Mouse (Mus musculus) embryonic facial prominence, embryonic 14.5 days (tissue): ENCODE measurements at regions not wholly inside any gene's neighbourhood (a gene's known extent, or its start where the extent isn't known, plus 50 kb on each side); places are given as distances from the start of the nearest gene placed in this dataset.

Experiments used
- ATAC-seq: fragments of 200-750 bp; cut with Nextera tagmentation; 2 replicates; pipeline ENCODE4 v1.8.0; 2017; ENCODE audit warnings: low read depth, moderate number of reproducible peaks, moderate TSS enrichment
- DNase-seq: peaks from one replicate; pipeline ENCODE4 v3.0.0-alpha.2; 2015; ENCODE audit warnings: low spot score
- H3K27ac ChIP-seq: fragments of 300-500 bp; sonication (generic); replicated peaks from 2 replicates; pipeline ENCODE4 v1.5.1; 2014; ENCODE audit warnings: low read depth, mild to moderate bottlenecking, low read length, moderate library complexity
- H3K27me3 ChIP-seq: fragments of 300-500 bp; sonication (generic); replicated peaks from 2 replicates; pipeline ENCODE4 v1.6.1; 2014; ENCODE audit warnings: low read length; ENCODE audit not compliant: control insufficient read depth, insufficient read depth
- H3K36me3 ChIP-seq: fragments of 300-500 bp; sonication (generic); 2 replicates; pipeline ENCODE4 v1.6.1; 2014; ENCODE audit warnings: low read length, mixed read lengths; ENCODE audit not compliant: control insufficient read depth, insufficient read depth
- H3K4me1 ChIP-seq: fragments of 300-500 bp; sonication (generic); 2 replicates; pipeline ENCODE4 v1.6.1; 2014; ENCODE audit warnings: antibody characterized with exemption, low read length; ENCODE audit not compliant: control insufficient read depth, insufficient read depth
- H3K4me2 ChIP-seq: fragments of 300-500 bp; sonication (generic); 2 replicates; pipeline ENCODE4 v1.6.1; 2014; ENCODE audit warnings: low read depth, mild to moderate bottlenecking, low read length, moderate library complexity, mixed read lengths
- H3K4me3 ChIP-seq: fragments of 300-500 bp; sonication (generic); 2 replicates; pipeline ENCODE4 v1.5.1; 2014; ENCODE audit warnings: low read depth, mild to moderate bottlenecking, low read length
- H3K9ac ChIP-seq: fragments of 300-500 bp; sonication (generic); 2 replicates; pipeline ENCODE4 v1.6.1; 2014; ENCODE audit warnings: low read depth, mild to moderate bottlenecking, low read length, moderate library complexity, mixed read lengths
- H3K9me3 ChIP-seq: fragments of 300-500 bp; sonication (generic); 2 replicates; pipeline ENCODE4 v1.6.1; 2016; ENCODE audit warnings: low read length; ENCODE audit not compliant: control insufficient read depth
- WGBS: fragments of 180-500 bp; shearing (Covaris S2); extraction: QIAGEN DNeasy Blood & Tissue Kit; methylation state at CpG from one replicate; pipeline ENCODE4 v1.1.7; 2014; 5-methylcytosine and 5-hydroxymethylcytosine counted together

GRCm38 (mm10) chr17:74942984-74943801 lies 62.2 kb upstream of the Ltbp1 start:
- H3K27ac ChIP-seq: no peak overlapping the region; the same call in 1 of the 2 replicates
- 53% methylated on average over 10 of the region's 10 CpGs for WGBS
- no peak overlapping the region for H3K4me2 ChIP-seq
- no peaks in the 10 kb centered on the region for H3K27me3 ChIP-seq
- no peaks in the 10 kb centered on the region for H3K9me3 ChIP-seq
- ATAC-seq (no peak), DNase-seq (peak; percentile 67)
- H3K9ac ChIP-seq: no peak overlapping the region
- no peaks in the 10 kb centered on the region for H3K36me3 ChIP-seq
- no peaks in the 10 kb centered on the region for H3K4me1 ChIP-seq
- H3K4me3 ChIP-seq: no peak overlapping the region

- Histone ChIP-seq H3K9ac (no peak overlapping the region), H3K4me1 (no peaks in the 10 kb centered on the region), H3K4me3 (no peak overlapping the region), H3K27ac (no peak overlapping the region; the same call in 1 of the 2 replicates), H3K9me3 (no peaks in the 10 kb centered on the region), H3K27me3 (no peaks in the 10 kb centered on the region), H3K36me3 (no peaks in the 10 kb centered on the region), H3K4me2 (no peak overlapping the region)
- no peak for DNase-seq
- 35% methylated on average over 4 of the region's 4 CpGs for WGBS
- no peak for ATAC-seq
Measured at GRCm38 (mm10) chr17:74943802-74944193, 61.6 kb upstream of the Ltbp1 start.

- no peaks in the 10 kb centered on the region for H3K4me1 ChIP-seq
- no peak for ATAC-seq
- 79% methylated on average over 6 of the region's 6 CpGs for WGBS
- no peaks in the 10 kb centered on the region for H3K27me3 ChIP-seq
- no peak overlapping the region for H3K9ac ChIP-seq
- no peak overlapping the region for H3K4me3 ChIP-seq
- DNase-seq: no peak
- H3K4me2 ChIP-seq: no peak overlapping the region
- no peaks in the 10 kb centered on the region for H3K9me3 ChIP-seq
- no peak overlapping the region for H3K27ac ChIP-seq
- no peaks in the 10 kb centered on the region for H3K36me3 ChIP-seq
Measured at GRCm38 (mm10) chr17:74945149-74945548, 60.2 kb upstream of the Ltbp1 start.

- Histone ChIP-seq H3K9ac (no peak overlapping the region), H3K27me3 (no peaks in the 10 kb centered on the region), H3K36me3 (no peaks in the 10 kb centered on the region), H3K9me3 (no peaks in the 10 kb centered on the region), H3K4me1 (no peaks in the 10 kb centered on the region), H3K27ac (no peak overlapping the region), H3K4me3 (no peak overlapping the region), H3K4me2 (no peak overlapping the region)
- ATAC-seq (no peak), DNase-seq (no peak)
- 82% methylated on average over 3 of the region's 3 CpGs for WGBS
Measured at GRCm38 (mm10) chr17:74948476-74948875, 56.9 kb upstream of the Ltbp1 start.

GRCm38 (mm10) chr17:74950316-74950715 lies 55.1 kb upstream of the Ltbp1 start:
- 100% methylated on average over 2 of the region's 2 CpGs for WGBS
- Histone ChIP-seq H3K27me3 (no peaks in the 10 kb centered on the region), H3K36me3 (no peaks in the 10 kb centered on the region), H3K9me3 (no peaks in the 10 kb centered on the region), H3K9ac (no peak overlapping the region), H3K4me3 (no peak overlapping the region), H3K4me2 (no peak overlapping the region), H3K4me1 (no peaks in the 10 kb centered on the region), H3K27ac (no peak overlapping the region)
- no peak for DNase-seq
- no peak for ATAC-seq

GRCm38 (mm10) chr17:74954988-74955387 lies 50.4 kb upstream of the Ltbp1 start:
- DNase-seq (no peak), ATAC-seq (no peak)
- Histone ChIP-seq H3K27me3 (no peaks in the 10 kb centered on the region), H3K4me2 (no peak overlapping the region), H3K4me3 (no peak overlapping the region), H3K27ac (no peak overlapping the region), H3K9me3 (no peaks in the 10 kb centered on the region), H3K9ac (no peak overlapping the region), H3K36me3 (no peaks in the 10 kb centered on the region), H3K4me1 (no peaks in the 10 kb centered on the region)
- WGBS: 91% methylated on average over 2 of the region's 2 CpGs
